Comparison of ENCODE assay signal across 9 mouse cellular contexts in genomic region chr6:86029323-86029713, GRCm38 (mm10). TPM values are rescaled to one million over a fixed set of nuclear protein-coding genes. Genes with fewer than 3 reads are reported as not detected.
DNase-seq lines count a peak whose midpoint lies in the region; ATAC-seq and TF ChIP-seq lines count a peak whose summit lies in the region.
"Had no signal": no experiment of that assay in that cellular context is flagged by ENCODE, and none has a peak within 500 bp of the region (broad histone marks: within the 10 kb centered on the region; RNA-seq: fewer than 3 reads in every experiment).

No protein-coding gene starts in this region.

- peaks cover 7% of the 10 kb centered on the region for H3K4me1 ChIP-seq in heart, embryonic 13.5 days
- H3K4me1 ChIP-seq in ES-Bruce4 (ENCODE audit: control insufficient read depth, insufficient read depth, low read length): no peaks in the 10 kb centered on the region
- H3K4me1 ChIP-seq in forebrain, embryonic 12.5 days: peaks cover 44% of the 10 kb centered on the region
- H3K4me1 ChIP-seq in limb, embryonic 15.5 days: peaks cover 11% of the 10 kb centered on the region

- no peak for TF ChIP-seq EP300 in ES-Bruce4 (IDR thresholded peaks at IDR 0.05; ENCODE audit: insufficient read depth, low read depth, low read length)

- peak overlapping the region; percentile 78 for H3K9ac ChIP-seq in heart, embryonic 13.5 days
- peak overlapping the region; percentile 24; the same call in 1 of the 2 replicates for H3K9ac ChIP-seq in ES-Bruce4 (ENCODE audit: low read depth, poor library complexity, severe bottlenecking)
- peak overlapping the region; percentile 93 for H3K9ac ChIP-seq in forebrain, embryonic 12.5 days
- H3K9ac ChIP-seq in limb, embryonic 15.5 days: no peak overlapping the region

- H3K27ac ChIP-seq in heart, embryonic 13.5 days (replicated peaks): no peak overlapping the region
- no peak overlapping the region for H3K27ac ChIP-seq in ES-Bruce4 (ENCODE audit: insufficient read depth, low read length)
- peak overlapping the region; percentile 93 for H3K27ac ChIP-seq in forebrain, embryonic 12.5 days
- no peak overlapping the region for H3K27ac ChIP-seq in limb, embryonic 15.5 days

- TF ChIP-seq CTCF in ES-Bruce4 (IDR thresholded peaks at IDR 0.05; ENCODE audit: low read depth, low read length): no peak

- no peaks in the 10 kb centered on the region for H3K9me3 ChIP-seq in heart, embryonic 13.5 days
- no peaks in the 10 kb centered on the region for H3K9me3 ChIP-seq in ES-Bruce4 (replicated peaks; ENCODE audit: control insufficient read depth, insufficient read depth, low read length, poor library complexity, severe bottlenecking)
- H3K9me3 ChIP-seq in forebrain, embryonic 12.5 days: no peaks in the 10 kb centered on the region
- H3K9me3 ChIP-seq in limb, embryonic 15.5 days: no peaks in the 10 kb centered on the region

- H3K27me3 ChIP-seq in heart, embryonic 13.5 days (replicated peaks): peaks cover 60% of the 10 kb centered on the region
- H3K27me3 ChIP-seq in ES-Bruce4 (ENCODE audit: control insufficient read depth, insufficient read depth, low read length, poor library complexity, severe bottlenecking): peaks cover 6% of the 10 kb centered on the region
- H3K27me3 ChIP-seq in forebrain, embryonic 12.5 days: 0 out of 2 replicates have a peak, but pooled peaks cover 4% of the 10 kb centered on the region
- peaks cover 40% of the 10 kb centered on the region for H3K27me3 ChIP-seq in limb, embryonic 15.5 days

- no peak for ATAC-seq in heart, embryonic 13.5 days (ENCODE audit: extremely low read depth, insufficient number of reproducible peaks, low FRiP score, low TSS enrichment)
- 0 out of 2 replicates have a peak, but pooled peaks have one; percentile 21 for ATAC-seq in forebrain, embryonic 12.5 days (ENCODE audit: low FRiP score)
- ATAC-seq in limb, embryonic 15.5 days (ENCODE audit: insufficient number of reproducible peaks, low FRiP score, low TSS enrichment, low read depth): no peak
- ATAC-seq in granulocyte monocyte progenitor cell, adult 5-6 weeks (replicated peaks; ENCODE audit: poor library complexity, severe bottlenecking): no peak

- no peak for TF ChIP-seq POLR2A in ES-Bruce4 (IDR thresholded peaks at IDR 0.05; ENCODE audit: insufficient read depth, low read length)

- H3K4me2 ChIP-seq in heart, embryonic 13.5 days: peak overlapping the region; percentile 95
- H3K4me2 ChIP-seq in forebrain, embryonic 12.5 days: peak overlapping the region; percentile 72
- peak overlapping the region; percentile 80 for H3K4me2 ChIP-seq in limb, embryonic 15.5 days

- H3K4me3 ChIP-seq in heart, embryonic 13.5 days: peak overlapping the region; percentile 60
- peak overlapping the region; percentile 53 for H3K4me3 ChIP-seq in ES-Bruce4 (ENCODE audit: low read depth, low read length)
- peak overlapping the region; percentile 76 for H3K4me3 ChIP-seq in forebrain, embryonic 12.5 days (replicated peaks)
- peak overlapping the region; percentile 47 for H3K4me3 ChIP-seq in limb, embryonic 15.5 days

- H3K36me3 ChIP-seq in heart, embryonic 13.5 days: no peaks in the 10 kb centered on the region
- H3K36me3 ChIP-seq in ES-Bruce4 (ENCODE audit: control insufficient read depth, insufficient read depth, low read length, poor library complexity, severe bottlenecking): no peaks in the 10 kb centered on the region
- H3K36me3 ChIP-seq in forebrain, embryonic 12.5 days (replicated peaks): no peaks in the 10 kb centered on the region
- no peaks in the 10 kb centered on the region for H3K36me3 ChIP-seq in limb, embryonic 15.5 days

- WGBS in heart, embryonic 13.5 days: 11% methylated on average over 6 of the region's 6 CpGs
- WGBS in forebrain, embryonic 12.5 days: 4% methylated on average over 6 of the region's 6 CpGs
- WGBS in limb, embryonic 15.5 days: 15% methylated on average over 6 of the region's 6 CpGs

- DNase-seq in heart, postnatal 4 days: no peak
- no peak for DNase-seq in yolk sac, embryonic 10.5 days (ENCODE audit: low spot score)
- DNase-seq in layer of hippocampus, postnatal 25 days (ENCODE audit: extremely low spot score in 1 of 2, low spot score in 1 of 2): no peak
- DNase-seq: lung, postnatal 36 days had no signal

RNA-seq across cellular contexts. Expression of gene Add2, which starts 0.8 kb away (rescaled TPM):
- 6.4 and 6.5 TPM in 2 replicates for polyA plus RNA-seq in heart, embryonic 13.5 days (2015; fragmentation: Nextera tagmentation; extraction: Ambion mirVana)
- total RNA-seq in heart, postnatal 4 days (2021): 1 to 10 TPM; 2.3 to 3.3 TPM
- polyA plus RNA-seq in ES-Bruce4 (2011; ENCODE audit: insufficient read depth, insufficient read length, low read depth, missing spikeins): 0.24 TPM in 1 of 2 replicates, not detected in the other
- 124 and 128 TPM in 2 replicates for polyA plus RNA-seq in forebrain, embryonic 12.5 days (2016; fragmentation: Nextera tagmentation; extraction: Ambion mirVana)
- 2.0 and 2.3 TPM in 2 replicates for polyA plus RNA-seq in limb, embryonic 15.5 days (2015; fragmentation: Nextera tagmentation; extraction: Ambion mirVana)
- total RNA-seq in granulocyte monocyte progenitor cell, adult 5-6 weeks (2014; fragmentation: Nextera tagmentation): 0.21 TPM in 1 of 2 replicates, not detected in the other
- 0.22 and 1.5 TPM in 2 replicates for total RNA-seq in granulocyte monocyte progenitor cell, adult 5-6 weeks (2017)
- 100 to 1,000 TPM; 279 to 295 TPM for total RNA-seq in layer of hippocampus, postnatal 25 days (2021)

RNA-seq across cellular contexts. Expression of gene Figla, which starts 13.3 kb away (rescaled TPM):
- polyA plus RNA-seq in heart, embryonic 13.5 days (2015; fragmentation: Nextera tagmentation; extraction: Ambion mirVana): not detected in 2 replicates
- not detected for total RNA-seq in heart, postnatal 4 days (2021)
- polyA plus RNA-seq in ES-Bruce4 (2011; ENCODE audit: insufficient read depth, insufficient read length, low read depth, missing spikeins): not detected in 2 replicates
- polyA plus RNA-seq in forebrain, embryonic 12.5 days (2016; fragmentation: Nextera tagmentation; extraction: Ambion mirVana): not detected in 2 replicates
- not detected in 2 replicates for polyA plus RNA-seq in limb, embryonic 15.5 days (2015; fragmentation: Nextera tagmentation; extraction: Ambion mirVana)
- total RNA-seq in granulocyte monocyte progenitor cell, adult 5-6 weeks (2014; fragmentation: Nextera tagmentation): not detected in 2 replicates
- total RNA-seq in granulocyte monocyte progenitor cell, adult 5-6 weeks (2017): not detected in 2 replicates
- not detected for total RNA-seq in layer of hippocampus, postnatal 25 days (2021)

Comparison
In these comparisons a context has a peak if more than half of its experiments do, and no peak if none do; other contexts are left out.
1. RNA of gene Add2, which starts 0.8 kb away (polyA plus RNA-seq): 124 to 128 TPM in forebrain, embryonic 12.5 days; 6.4 to 6.5 TPM in heart, embryonic 13.5 days, 2.0 to 2.3 TPM in limb, embryonic 15.5 days and 0.24 TPM in ES-Bruce4; every median in the first group is over 10 times any median in the second.
2. Peak in every context shown above with its lines, with median percentiles within 50 percentile points of each other: H3K4me2 ChIP-seq and H3K4me3 ChIP-seq.